Mouse (Mus musculus) embryonic facial prominence, embryonic 11.5 days (tissue): ENCODE measurements around the gene Tnnc1. TPM values are rescaled to one million over a fixed set of nuclear protein-coding genes. Genes with fewer than 3 reads are reported as not detected.

Source experiments
- ATAC-seq: fragments of 200-750 bp; cut with Nextera tagmentation; replicated peaks from 2 replicates; pipeline ENCODE4 v1.8.0; 2017; ENCODE audit warnings: low read depth; ENCODE audit not compliant: insufficient number of reproducible peaks, low FRiP score, low TSS enrichment
- DNase-seq: peaks from one replicate; pipeline ENCODE4 v3.0.0-alpha.2; 2015; ENCODE audit warnings: low spot score
- H3K27ac ChIP-seq: fragments of 300-500 bp; sonication (generic); replicated peaks from 2 replicates; pipeline ENCODE4 v1.5.1; 2014; ENCODE audit warnings: mild to moderate bottlenecking, low read depth, low read length, control low read depth
- H3K27me3 ChIP-seq: fragments of 300-500 bp; sonication (generic); 2 replicates; pipeline ENCODE4 v1.6.1; 2014; ENCODE audit warnings: mild to moderate bottlenecking, low read length, moderate library complexity, mixed read lengths; ENCODE audit not compliant: control insufficient read depth, insufficient read depth
- H3K36me3 ChIP-seq: fragments of 300-500 bp; sonication (generic); replicated peaks from 2 replicates; pipeline ENCODE4 v1.6.1; 2014; ENCODE audit warnings: low read depth, mild to moderate bottlenecking, low read length, moderate library complexity, mixed read lengths; ENCODE audit not compliant: control insufficient read depth, insufficient read depth
- H3K4me1 ChIP-seq: fragments of 300-500 bp; sonication (generic); 2 replicates; pipeline ENCODE4 v1.6.1; 2014; ENCODE audit warnings: low read length, mixed read lengths; ENCODE audit not compliant: control insufficient read depth, insufficient read depth
- H3K4me2 ChIP-seq: fragments of 300-500 bp; sonication (generic); 2 replicates; pipeline ENCODE4 v1.6.1; 2014; ENCODE audit warnings: low read depth, mild to moderate bottlenecking, control low read depth, low read length, moderate library complexity
- H3K4me3 ChIP-seq: fragments of 300-500 bp; sonication (generic); 2 replicates; pipeline ENCODE4 v1.5.1; 2014; ENCODE audit warnings: low read depth, low read length, control low read depth
- H3K9ac ChIP-seq: fragments of 300-500 bp; sonication (generic); replicated peaks from 2 replicates; pipeline ENCODE4 v1.6.1; 2014; ENCODE audit warnings: mild to moderate bottlenecking, control low read depth, low read length
- H3K9me3 ChIP-seq: fragments of 300-500 bp; sonication (generic); replicated peaks from 2 replicates; pipeline ENCODE4 v1.6.1; 2016; ENCODE audit warnings: mild to moderate bottlenecking, low read length, inconsistent platforms, mixed read lengths; ENCODE audit not compliant: control insufficient read depth
- WGBS: fragments of 180-500 bp; shearing (Covaris S2); extraction: QIAGEN DNeasy Blood & Tissue Kit; methylation state at CpG from one replicate; pipeline ENCODE4 v1.1.7; 2014; 5-methylcytosine and 5-hydroxymethylcytosine counted together
- polyA plus RNA-seq: library from polyadenylated mRNA; unstranded; fragments of >200 nt; fragmentation: Nextera tagmentation; extraction: Ambion mirVana; gene quantifications from 2 replicates; pipeline ENCODE4 v1.2.1, GENCODE M21; 2014

The Tnnc1 gene
- polyA plus RNA-seq, 1 experiment from 2014 or later: 25.3 TPM

DNA sequence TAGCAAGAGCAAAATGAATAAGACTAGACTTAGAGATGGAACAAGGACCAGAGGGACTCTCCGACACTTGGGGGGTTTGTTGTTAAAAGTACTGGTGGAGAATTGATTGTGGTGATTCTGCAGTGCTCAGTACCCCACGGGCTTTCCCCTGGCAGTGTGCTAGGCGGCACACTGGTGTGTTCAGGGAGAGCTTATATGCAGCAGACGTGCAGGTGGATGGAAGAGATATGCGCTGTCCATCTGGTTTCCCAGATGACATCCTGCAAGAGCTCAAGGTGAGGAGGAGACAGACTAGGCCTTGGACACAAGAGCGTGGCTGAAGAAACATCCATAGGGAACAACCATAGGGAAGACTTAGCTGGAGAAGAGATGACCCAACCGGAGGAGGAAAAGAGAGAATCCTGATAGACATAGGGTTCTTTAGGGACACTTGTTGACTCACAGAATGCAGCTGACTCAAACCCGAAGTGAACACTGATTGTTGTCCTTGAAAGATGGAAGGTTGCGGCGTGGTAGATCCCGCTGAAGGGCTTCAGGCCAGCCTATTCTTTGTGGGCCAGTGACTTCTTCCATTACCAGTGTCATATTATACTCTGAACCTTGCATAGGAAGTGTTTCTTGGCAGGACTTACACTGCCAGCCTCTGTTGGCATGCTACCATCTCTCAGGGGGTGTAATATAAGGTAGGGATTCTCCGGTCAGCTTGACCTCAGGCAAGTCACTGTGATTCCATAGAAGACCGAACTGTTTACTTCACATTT lies 862 bp upstream of the Tnnc1 start:
- Histone ChIP-seq H3K4me3 (peak overlapping the region; percentile 74), H3K9me3 (no peaks in the 10 kb centered on the region), H3K4me1 (peaks cover 4% of the 10 kb centered on the region; the same call in 1 of the 2 replicates), H3K9ac (peak overlapping the region; percentile 58), H3K27me3 (no peaks in the 10 kb centered on the region), H3K4me2 (peak overlapping the region; percentile 85), H3K27ac (no peak overlapping the region), H3K36me3 (peaks cover 10% of the 10 kb centered on the region)
- DNase-seq (no peak), ATAC-seq (peak; percentile 24; the same call in 1 of the 2 replicates)
- WGBS: 79% methylated on average over 13 of the region's 13 CpGs

DNA sequence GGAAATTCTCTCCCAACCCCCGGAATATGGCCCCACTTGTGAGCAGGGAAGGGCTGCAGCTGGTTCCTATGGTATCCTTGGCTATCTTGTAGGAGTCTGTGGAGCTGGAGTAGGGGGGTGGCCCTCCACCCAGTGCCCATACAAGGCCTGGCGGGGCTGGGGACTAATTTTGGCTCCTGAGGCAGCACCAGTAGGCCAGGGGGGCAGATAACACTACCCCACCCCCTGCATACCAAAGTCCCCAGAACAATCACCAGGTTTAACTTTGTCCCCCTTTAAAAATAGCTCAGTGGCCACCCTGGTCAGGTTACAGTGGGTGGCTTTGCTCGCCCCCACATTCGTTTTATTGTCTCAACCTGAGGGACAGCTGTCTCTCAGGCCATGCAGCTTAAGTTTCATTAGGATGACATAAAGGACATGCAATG lies 1.0 kb downstream of the Tnnc1 start:
- no peak for ATAC-seq
- Histone ChIP-seq H3K9ac (no peak overlapping the region), H3K36me3 (no peaks in the 10 kb centered on the region), H3K27me3 (no peaks in the 10 kb centered on the region), H3K4me2 (no peak overlapping the region), H3K4me1 (peaks cover 4% of the 10 kb centered on the region; the same call in 1 of the 2 replicates), H3K27ac (no peak overlapping the region), H3K4me3 (no peak overlapping the region), H3K9me3 (no peaks in the 10 kb centered on the region)
- no peak for DNase-seq
- WGBS: 69% methylated on average over 4 of the region's 4 CpGs

GRCm38 (mm10) chr14:31211854-31212253 lies 3.7 kb downstream of the Tnnc1 start:
- Histone ChIP-seq H3K9me3 (no peaks in the 10 kb centered on the region), H3K4me1 (no peaks in the 10 kb centered on the region), H3K27me3 (no peaks in the 10 kb centered on the region), H3K9ac (no peak overlapping the region), H3K4me3 (no peak overlapping the region), H3K4me2 (no peak overlapping the region), H3K27ac (no peak overlapping the region), H3K36me3 (no peaks in the 10 kb centered on the region)
- DNase-seq (no peak), ATAC-seq (no peak)
- WGBS: 90% methylated on average over 6 of the region's 6 CpGs

DNA sequence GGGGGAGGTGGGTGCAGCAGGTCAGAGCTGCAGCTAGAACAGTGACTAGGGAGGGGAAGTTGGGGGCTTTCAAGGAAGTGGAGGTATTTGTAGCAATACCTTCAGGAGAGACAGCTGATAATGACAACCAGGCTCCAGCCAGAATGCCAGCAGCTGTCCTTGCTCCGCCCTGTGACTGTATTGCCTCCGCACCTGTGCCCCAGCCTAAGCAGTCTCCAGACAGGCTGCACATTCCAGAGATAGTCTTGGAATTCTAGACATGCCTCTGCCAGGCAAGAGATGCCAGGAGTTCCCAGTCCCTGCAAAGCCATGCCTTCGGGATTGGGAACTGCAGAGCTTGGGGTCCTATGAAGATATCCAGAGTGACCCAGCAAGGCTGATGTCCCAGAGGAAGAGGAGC lies 4.4 kb downstream of the Tnnc1 start:
- H3K4me3 ChIP-seq: no peak overlapping the region
- DNase-seq (no peak), ATAC-seq (no peak)
- H3K9ac ChIP-seq: no peak overlapping the region
- no peaks in the 10 kb centered on the region for H3K4me1 ChIP-seq
- no peak overlapping the region for H3K27ac ChIP-seq
- H3K36me3 ChIP-seq: no peaks in the 10 kb centered on the region
- H3K9me3 ChIP-seq: no peaks in the 10 kb centered on the region
- H3K27me3 ChIP-seq: no peaks in the 10 kb centered on the region
- H3K4me2 ChIP-seq: no peak overlapping the region
- WGBS: 78% methylated on average over 3 of the region's 3 CpGs

- H3K4me1 ChIP-seq: no peaks in the 10 kb centered on the region
- H3K4me2 ChIP-seq: no peak overlapping the region
- DNase-seq (no peak), ATAC-seq (no peak)
- H3K4me3 ChIP-seq: no peak overlapping the region
- H3K27ac ChIP-seq: no peak overlapping the region
- 64% methylated on average over 8 of the region's 8 CpGs for WGBS
- no peaks in the 10 kb centered on the region for H3K36me3 ChIP-seq
- H3K9me3 ChIP-seq: no peaks in the 10 kb centered on the region
- H3K27me3 ChIP-seq: no peaks in the 10 kb centered on the region
- no peak overlapping the region for H3K9ac ChIP-seq
Measured at GRCm38 (mm10) chr14:31213868-31214267, 5.8 kb downstream of the Tnnc1 start.

- 86% methylated on average over 3 of the region's 3 CpGs for WGBS
- no peak for ATAC-seq
Measured at GRCm38 (mm10) chr14:31214684-31215083, 6.6 kb downstream of the Tnnc1 start.

DNA sequence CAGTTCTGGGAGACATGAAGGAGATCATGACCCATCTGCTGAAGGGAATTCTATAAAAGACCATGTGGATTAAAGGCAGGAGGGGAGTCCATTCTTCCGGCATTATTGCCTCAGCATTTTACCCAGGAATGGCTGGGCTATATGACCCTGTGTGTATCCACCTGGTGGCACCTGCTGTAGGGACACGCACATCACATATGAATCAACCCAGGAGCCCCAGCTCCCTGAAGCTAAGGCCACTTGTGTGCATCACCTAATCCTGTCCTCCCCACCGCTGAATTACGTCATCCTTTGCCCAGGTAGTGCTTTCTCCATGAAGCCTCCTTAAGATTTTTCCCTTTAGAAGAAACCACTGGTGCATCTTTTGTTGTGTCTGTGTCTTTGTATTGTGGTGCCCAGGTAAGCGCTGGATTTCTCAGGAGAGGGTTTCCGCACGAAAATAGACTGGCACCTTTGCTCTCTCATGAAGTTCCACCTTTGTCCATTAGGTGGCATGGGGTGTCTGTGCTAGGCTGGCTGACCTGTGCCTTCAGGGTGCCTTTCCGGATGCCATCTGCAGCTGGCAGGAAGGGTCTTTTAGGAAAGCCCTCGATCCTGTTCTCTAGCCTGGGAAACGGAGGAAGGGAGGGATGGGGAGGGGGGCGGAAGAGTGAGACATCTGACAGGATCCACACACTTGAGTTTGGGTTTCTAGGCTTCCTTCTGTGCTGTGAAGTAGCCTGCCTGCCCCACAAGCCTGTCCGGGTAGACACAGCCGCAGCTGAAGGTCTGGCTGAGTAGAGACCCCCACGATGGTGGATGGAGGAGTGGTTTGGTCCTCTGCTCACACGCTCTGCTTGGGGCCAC lies 7.3 kb downstream of the Tnnc1 start:
- Histone ChIP-seq H3K4me2 (no peak overlapping the region), H3K27me3 (no peaks in the 10 kb centered on the region), H3K4me3 (no peak overlapping the region), H3K4me1 (no peaks in the 10 kb centered on the region), H3K27ac (no peak overlapping the region), H3K9ac (0 out of 2 replicates have a peak overlapping the region, but pooled peaks have one; percentile 30), H3K36me3 (no peaks in the 10 kb centered on the region), H3K9me3 (no peaks in the 10 kb centered on the region)
- DNase-seq (peak; percentile 84), ATAC-seq (no peak; the same call in 1 of the 2 replicates)
- 31% methylated on average over 15 of the region's 15 CpGs for WGBS

More at GRCm38 (mm10) chr14:31214684-31215083, 6.6 kb downstream of the Tnnc1 start:
- no peaks in the 10 kb centered on the region for H3K4me1 ChIP-seq
- H3K9ac ChIP-seq: no peak overlapping the region
- no peaks in the 10 kb centered on the region for H3K9me3 ChIP-seq
- H3K27me3 ChIP-seq: no peaks in the 10 kb centered on the region
- H3K36me3 ChIP-seq: no peaks in the 10 kb centered on the region
- H3K4me2 ChIP-seq: no peak overlapping the region
- no peak for DNase-seq
- H3K27ac ChIP-seq: no peak overlapping the region
- no peak overlapping the region for H3K4me3 ChIP-seq

DNA sequence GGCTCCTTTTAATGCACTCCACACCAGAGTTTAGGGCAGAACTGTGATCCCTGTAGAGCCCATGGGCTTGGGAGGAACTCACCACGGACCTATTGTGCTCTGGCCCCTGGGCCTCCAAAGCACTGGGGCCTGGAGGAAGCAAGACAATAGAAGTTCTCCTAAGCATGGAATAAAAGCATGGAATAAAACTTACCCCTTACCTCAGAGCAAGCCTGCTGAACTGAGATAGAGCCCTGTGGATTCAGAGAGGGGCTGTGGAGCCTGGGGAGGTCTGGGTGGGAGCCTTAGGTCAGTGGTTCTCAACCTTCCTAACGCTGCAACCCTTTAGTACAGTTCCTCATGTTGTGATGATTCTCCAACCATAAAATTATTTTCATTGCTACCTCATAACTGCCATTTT lies 8.7 kb downstream of the Tnnc1 start, which contains the start of gene Nisch:
Nisch (minus strand) TSS at position 101 of the 400 bp plus-strand sequence.
- Histone ChIP-seq H3K36me3 (no peaks in the 10 kb centered on the region), H3K9ac (peak within 1 kb of the TSS; percentile 30), H3K27ac (no peak within 1 kb of the TSS), H3K9me3 (no peaks in the 10 kb centered on the region), H3K4me3 (no peak within 1 kb of the TSS), H3K4me1 (no peaks in the 10 kb centered on the region), H3K4me2 (no peak within 1 kb of the TSS), H3K27me3 (no peaks in the 10 kb centered on the region)
- DNase-seq (no peak), ATAC-seq (no peak)
- WGBS: 64% methylated on average over 2 of the region's 2 CpGs
